Mouse (Mus musculus): ENCODE measurements around the gene Arrdc5. TPM values are rescaled to one million over a fixed set of nuclear protein-coding genes. Genes with fewer than 3 reads are reported as not detected.

Gene Arrdc5
- polyA plus RNA-seq (2012; ENCODE audit: low replicate concordance), result not detected in 2 replicates

DNA sequence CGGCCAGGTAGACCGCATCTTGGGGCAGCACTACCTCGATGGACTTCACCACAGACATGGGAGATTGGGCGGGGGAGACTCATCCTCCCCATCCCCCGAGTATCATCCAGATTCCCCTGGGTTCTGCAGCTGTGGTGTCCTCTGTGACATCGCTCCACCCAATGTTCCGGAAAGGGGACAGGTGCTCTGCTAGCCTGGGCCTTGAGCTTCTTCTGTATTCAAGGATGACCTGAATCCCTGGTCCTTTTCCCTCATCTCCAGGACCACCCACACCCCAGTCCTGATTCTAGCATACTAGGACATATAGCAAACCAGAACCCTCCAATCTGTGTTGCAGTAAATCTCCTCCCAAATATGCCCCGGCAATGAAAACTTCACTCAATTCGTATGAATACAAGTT, at the start of gene Arrdc5:
TSS of gene Arrdc5 (minus strand) at position 101 of the 400 bp plus-strand sequence.

GRCm38 (mm10) chr17:56325450-56326152, 25.5 kb upstream of the Arrdc5 start, which contains the start of gene Kdm4b:
Kdm4b (plus strand) TSS chr17:56326062.

DNA sequence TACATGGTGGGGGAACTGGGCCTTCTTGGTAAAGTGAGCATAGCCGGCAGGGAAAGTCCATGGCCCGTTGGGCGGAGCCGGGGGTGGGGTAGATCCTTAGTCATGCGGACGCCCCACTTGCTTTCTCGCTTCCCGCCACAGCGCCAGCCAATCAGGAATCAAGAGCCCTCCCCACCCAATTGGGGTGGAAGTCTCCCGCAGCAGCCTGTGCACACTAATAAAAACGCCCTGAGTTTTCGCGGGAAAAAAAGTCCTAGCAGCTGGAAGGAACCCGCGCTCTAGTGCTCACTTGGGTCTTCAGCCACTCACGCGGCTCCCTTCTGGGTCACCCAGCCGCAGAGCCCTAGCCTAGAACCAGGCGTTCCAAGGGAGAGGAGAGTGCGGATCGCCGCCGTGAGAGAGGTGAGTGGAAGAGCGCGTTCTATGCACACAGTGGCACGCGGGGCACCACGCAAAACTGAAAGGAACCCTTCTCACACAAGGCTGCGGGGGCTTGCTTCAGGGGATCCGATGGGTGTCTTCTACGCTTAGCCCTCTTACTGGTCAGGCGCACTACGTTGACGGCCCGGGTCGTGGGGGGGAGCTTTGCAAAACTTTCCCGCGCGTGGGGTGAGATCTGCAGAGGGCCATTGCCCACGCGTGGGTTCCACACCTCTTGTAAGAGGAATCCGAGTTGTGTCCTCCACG, 3.2 kb upstream of the Arrdc5 start, which contains the start of gene Uhrf1:
TSS of gene Uhrf1 (plus strand) at position 162 of the 687 bp plus-strand sequence.

DNA sequence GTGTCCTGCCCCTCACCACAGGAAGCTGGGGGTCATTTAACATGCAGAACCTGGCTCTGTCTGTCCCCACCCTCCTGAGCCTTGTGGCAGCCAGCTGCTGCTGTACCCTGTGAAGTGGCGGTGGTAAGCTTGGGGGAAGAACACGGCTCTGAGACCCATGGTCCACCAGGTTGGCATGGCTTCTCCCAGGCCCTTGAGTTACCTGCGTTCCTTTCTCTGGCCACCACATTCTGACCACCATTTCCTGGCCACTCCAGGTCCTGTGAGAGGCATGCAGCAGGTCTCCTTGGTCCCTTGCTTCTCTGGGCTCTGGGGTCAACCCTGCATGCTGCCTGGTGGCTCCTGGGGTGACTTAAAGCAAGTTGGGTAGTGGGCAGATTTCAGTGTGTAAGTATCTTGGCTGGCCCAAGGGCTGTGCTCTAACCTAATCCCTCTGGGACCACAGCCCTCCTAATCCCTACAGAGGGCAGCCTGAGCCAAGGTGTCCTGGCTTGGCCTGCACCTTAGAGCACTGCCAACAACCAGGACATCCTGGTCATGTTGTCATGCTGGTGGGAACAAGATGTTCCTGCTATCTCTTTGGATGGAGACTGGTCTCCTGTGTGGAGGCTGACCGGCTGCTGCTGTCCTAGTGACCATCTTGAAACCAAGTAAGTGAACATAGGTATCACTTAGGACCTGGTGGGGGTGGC, 7.4 kb downstream of the Arrdc5 start, which contains the start of gene Plin3:
TSS of gene Plin3 (minus strand) at position 343 of the 692 bp plus-strand sequence.

GRCm38 (mm10) chr17:56276643-56277566, 23.2 kb downstream of the Arrdc5 start, which contains the start of gene Ticam1:
Ticam1 (minus strand) TSS chr17:56276786.

DNA sequence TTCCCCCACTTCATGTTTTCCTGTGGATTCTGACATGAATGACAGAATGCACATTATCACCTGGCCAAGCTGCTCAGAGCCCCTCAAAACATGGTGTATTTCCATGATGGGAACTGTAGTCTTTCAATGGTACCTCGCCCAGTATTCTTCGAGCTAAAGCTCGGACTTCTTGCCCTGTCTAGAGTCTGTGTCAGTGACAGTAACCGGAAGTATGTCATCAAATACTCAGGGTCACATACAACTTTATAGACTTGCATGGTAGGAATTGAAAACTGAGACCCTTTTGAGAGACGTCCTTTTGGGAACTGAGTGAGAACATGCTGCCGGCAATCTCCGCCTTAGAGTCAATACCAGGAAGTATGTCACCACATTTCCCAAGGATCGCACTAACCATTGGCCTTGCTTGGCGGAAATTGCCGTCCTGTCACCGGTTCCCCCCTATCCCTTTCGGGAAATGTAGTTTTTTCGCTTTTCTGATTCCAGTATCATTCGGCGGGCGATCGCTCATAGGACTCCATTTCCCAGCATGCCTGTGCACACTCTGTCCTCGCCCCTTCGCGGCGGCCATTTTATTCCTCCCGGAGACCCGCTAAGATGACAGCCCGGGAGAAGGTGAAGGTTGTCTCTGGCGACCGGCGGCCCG, 43.7 kb downstream of the Arrdc5 start, which contains the start of gene Fem1a:
TSS of gene Fem1a (plus strand) at position 572 of the 643 bp plus-strand sequence.

Other genes starting within 250 kb of the Arrdc5 start
- gene Ubxn6, start 225.3 kb downstream of the Arrdc5 start, polyA plus RNA-seq (2012; ENCODE audit: low replicate concordance), result 73.8 and 75.4 TPM in 2 replicates
- 101 and 241 TPM in 2 replicates for gene Hdgfl2, start 220.7 kb downstream of the Arrdc5 start, polyA plus RNA-seq (2012; ENCODE audit: low replicate concordance)
- not detected in 2 replicates for gene Plin4, start 190.5 kb downstream of the Arrdc5 start, polyA plus RNA-seq (2012; ENCODE audit: low replicate concordance)
- gene Plin5, start 182.7 kb downstream of the Arrdc5 start, polyA plus RNA-seq (2012; ENCODE audit: low replicate concordance), result 0.72 TPM in 1 of 2 replicates, not detected in the other
- 23.7 and 144 TPM in 2 replicates for gene Lrg1, start 178.3 kb downstream of the Arrdc5 start, polyA plus RNA-seq (2012; ENCODE audit: low replicate concordance)
- 4.6 and 13.7 TPM in 2 replicates for gene Sema6b, start 159.9 kb downstream of the Arrdc5 start, polyA plus RNA-seq (2012; ENCODE audit: low replicate concordance)
- 3.4 and 4.4 TPM in 2 replicates for gene Tnfaip8l1, start 137.8 kb downstream of the Arrdc5 start, polyA plus RNA-seq (2012; ENCODE audit: low replicate concordance)
- 15.4 and 25.6 TPM in 2 replicates for gene Mydgf, start 116.4 kb downstream of the Arrdc5 start, polyA plus RNA-seq (2012; ENCODE audit: low replicate concordance)
- gene Dpp9, start 81.4 kb downstream of the Arrdc5 start, polyA plus RNA-seq (2012; ENCODE audit: low replicate concordance), result 60.0 and 65.5 TPM in 2 replicates
- 24.9 and 29.9 TPM in 2 replicates for gene Fem1a, start 43.5 kb downstream of the Arrdc5 start, polyA plus RNA-seq (2012; ENCODE audit: low replicate concordance)
- 21.1 and 36.0 TPM in 2 replicates for gene Ticam1, start 23.5 kb downstream of the Arrdc5 start, polyA plus RNA-seq (2012; ENCODE audit: low replicate concordance)
- gene Plin3, start 7.4 kb downstream of the Arrdc5 start, polyA plus RNA-seq (2012; ENCODE audit: low replicate concordance), result 13.8 and 19.1 TPM in 2 replicates
- 11.8 and 22.9 TPM in 2 replicates for gene Uhrf1, start 3.0 kb upstream of the Arrdc5 start, polyA plus RNA-seq (2012; ENCODE audit: low replicate concordance)
- gene Kdm4b, start 25.8 kb upstream of the Arrdc5 start, polyA plus RNA-seq (2012; ENCODE audit: low replicate concordance), result 44.0 and 67.2 TPM in 2 replicates
- gene Ptprs, start 176.2 kb upstream of the Arrdc5 start, polyA plus RNA-seq (2012; ENCODE audit: low replicate concordance), result 34.2 and 182 TPM in 2 replicates
- not detected in 2 replicates for gene Znrf4, start 212.1 kb upstream of the Arrdc5 start, polyA plus RNA-seq (2012; ENCODE audit: low replicate concordance)

Data from hematopoietic multipotent progenitor cell, adult 10-12 weeks (in vitro differentiated cells).